Mouse (Mus musculus) kidney, adult 2 months (tissue): ENCODE data around the gene Nuak1.

Source experiments
- CTCF ChIP-seq: fragments of 200-500 bp; conservative IDR thresholded peaks from 2 replicates; pipeline ENCODE4 v1.5.1; 2011; ENCODE audit warnings: low read depth, mild to moderate bottlenecking, control low read depth, low read length, moderate library complexity, mixed read lengths; ENCODE audit not compliant: insufficient read depth, insufficient read length
- POLR2A ChIP-seq: fragments of 200-500 bp; IDR thresholded peaks from one replicate; pipeline ENCODE4 v1.6.1; 2011; ENCODE audit warnings: low read depth, low read length, control low read depth

DNA sequence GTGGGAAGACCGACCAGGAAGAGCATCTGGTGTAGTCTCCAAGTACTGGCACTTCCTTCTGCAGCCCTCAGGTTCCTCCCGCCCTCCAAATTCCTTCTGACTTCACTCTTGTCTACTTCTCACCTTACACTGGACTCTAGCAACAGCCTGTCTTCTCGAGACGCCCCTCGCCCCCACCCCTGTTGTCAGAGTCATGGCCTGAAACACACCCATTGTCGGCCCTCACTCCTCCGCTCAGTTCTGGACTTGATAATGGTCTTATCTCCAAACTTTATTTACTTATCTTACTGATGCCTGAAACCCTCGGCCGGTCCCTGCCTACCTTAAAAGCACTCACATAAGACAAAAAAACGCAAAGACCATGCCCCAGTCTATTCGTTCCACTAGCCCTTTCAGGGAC is 1.4 kb upstream of the Nuak1 start:
- TF ChIP-seq CTCF = no peak
- TF ChIP-seq POLR2A = no peak
